Mouse (Mus musculus) thymus, postnatal 14 days (tissue): Measurements from ENCODE around the gene Nck1.

Source experiments
- DNase-seq: peaks from one replicate; pipeline ENCODE4 v3.0.0; 2021

Gene Nck1

DNA sequence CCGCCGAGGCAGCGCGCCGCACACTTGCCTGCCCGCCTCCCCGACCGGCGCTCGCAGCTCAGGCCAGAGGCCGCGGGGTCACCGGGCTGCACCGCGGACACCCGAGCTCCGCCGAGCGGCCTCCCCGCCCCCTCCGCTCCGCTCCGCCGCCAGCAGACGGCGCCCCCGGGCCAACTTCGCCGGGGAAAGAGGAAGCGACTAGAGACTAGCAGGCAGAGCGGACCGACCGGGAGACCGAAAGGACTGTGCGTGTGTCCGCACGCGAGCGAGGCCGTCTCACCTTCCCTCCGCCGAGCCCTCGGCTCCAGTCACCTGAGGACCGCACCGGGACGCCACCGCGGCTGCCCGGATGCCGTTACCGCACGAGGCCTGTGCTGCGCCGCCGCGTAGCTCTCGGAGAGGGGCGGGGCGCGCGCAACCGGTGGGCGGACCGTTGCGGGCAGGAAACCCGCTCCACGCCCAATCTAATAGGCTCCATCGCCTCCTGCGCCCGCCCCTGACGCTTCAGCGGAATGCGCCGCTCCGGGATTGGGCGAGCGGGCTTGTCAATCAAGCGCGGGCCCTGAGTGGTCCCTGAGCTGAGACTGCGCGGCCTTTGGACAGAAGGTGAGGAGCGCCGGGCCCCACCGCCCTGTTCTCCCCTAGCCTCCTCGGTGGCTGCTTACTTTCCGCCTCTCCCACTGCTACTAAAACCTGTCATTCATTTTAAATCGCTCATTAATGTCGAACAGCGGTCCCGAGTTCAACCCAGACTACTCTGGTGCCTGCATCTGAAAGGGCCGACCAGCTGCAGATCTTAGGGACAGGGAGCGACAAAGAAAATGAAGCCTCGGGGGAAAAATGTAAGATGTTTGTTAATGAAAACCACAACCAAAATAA, at the start of gene Nck1:
Gene Nck1 (minus strand): TSS at position 420 of the 879 bp plus-strand sequence.
- peak; percentile 100 for DNase-seq

DNA sequence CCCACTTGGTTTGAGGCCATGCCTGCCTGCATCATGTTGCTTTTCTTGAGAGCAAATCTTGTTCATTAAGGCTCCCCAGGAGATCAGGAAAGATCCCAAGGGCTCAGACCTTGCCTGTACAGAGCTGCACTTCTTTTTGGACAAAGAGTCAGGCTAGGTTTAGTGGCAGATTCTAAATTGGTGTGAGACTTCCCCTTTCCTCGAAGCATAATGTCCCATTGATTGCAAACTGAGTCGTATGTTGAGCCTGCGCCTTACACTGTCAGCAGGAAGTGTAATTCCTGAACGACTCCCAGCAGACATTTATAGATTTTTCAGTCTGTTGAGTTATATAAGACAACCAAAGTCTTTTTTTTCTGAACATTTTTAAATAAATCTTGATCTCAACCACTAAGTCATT, 44.5 kb upstream of the Nck1 start:
- no peak for DNase-seq

DNA sequence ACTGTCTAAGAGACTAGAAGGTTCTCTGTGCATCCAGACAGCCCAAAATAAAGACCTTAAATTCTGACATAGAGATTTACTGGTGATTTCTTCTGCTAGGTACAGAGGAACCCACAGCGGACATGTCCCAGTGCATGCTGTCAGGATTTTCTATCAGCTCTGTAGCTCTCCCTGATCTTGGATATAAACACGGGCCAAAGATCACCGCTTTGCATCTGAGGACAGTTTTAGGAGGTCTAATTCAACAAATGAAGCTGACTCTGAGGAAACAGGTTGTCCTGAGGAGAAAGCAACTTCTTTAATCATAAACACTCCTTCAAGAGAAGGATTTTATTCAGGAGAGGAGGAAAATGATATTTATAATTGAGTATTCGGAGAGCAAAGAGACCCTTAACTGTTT, 38.1 kb upstream of the Nck1 start:
- DNase-seq: no peak

DNA sequence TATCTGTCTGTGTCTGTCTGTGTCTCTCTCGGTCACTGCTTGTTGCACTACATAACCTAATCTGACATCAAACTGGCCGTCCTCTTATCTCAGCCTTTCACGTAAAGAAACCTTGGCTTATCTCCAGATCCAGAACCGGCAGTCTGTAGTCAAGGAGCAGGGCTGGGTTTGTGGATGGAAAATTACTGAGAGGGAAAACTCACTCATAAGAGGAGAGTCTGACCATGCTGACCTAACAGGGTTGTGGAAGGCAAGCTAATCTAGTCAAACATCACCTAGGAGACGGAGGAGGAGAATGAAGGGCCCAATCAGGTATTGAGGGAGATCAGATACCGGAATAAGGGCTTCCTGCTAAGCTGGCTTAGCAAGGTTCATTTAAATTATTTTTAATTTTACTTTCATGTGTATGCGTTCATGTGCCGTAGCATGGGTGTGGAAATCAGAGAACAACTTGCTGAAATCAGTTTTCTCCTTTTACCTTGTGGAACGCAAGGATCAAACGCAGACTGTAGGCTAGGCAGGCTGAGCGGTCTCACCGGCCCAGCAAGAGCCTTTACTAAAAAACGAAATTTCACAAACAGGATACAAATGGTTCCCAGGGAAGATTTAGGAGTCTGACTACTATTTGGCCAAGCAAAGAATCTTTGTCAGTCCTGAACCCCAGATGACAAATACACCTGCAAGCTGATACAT, 37.1 kb upstream of the Nck1 start:
- DNase-seq: no peak

DNA sequence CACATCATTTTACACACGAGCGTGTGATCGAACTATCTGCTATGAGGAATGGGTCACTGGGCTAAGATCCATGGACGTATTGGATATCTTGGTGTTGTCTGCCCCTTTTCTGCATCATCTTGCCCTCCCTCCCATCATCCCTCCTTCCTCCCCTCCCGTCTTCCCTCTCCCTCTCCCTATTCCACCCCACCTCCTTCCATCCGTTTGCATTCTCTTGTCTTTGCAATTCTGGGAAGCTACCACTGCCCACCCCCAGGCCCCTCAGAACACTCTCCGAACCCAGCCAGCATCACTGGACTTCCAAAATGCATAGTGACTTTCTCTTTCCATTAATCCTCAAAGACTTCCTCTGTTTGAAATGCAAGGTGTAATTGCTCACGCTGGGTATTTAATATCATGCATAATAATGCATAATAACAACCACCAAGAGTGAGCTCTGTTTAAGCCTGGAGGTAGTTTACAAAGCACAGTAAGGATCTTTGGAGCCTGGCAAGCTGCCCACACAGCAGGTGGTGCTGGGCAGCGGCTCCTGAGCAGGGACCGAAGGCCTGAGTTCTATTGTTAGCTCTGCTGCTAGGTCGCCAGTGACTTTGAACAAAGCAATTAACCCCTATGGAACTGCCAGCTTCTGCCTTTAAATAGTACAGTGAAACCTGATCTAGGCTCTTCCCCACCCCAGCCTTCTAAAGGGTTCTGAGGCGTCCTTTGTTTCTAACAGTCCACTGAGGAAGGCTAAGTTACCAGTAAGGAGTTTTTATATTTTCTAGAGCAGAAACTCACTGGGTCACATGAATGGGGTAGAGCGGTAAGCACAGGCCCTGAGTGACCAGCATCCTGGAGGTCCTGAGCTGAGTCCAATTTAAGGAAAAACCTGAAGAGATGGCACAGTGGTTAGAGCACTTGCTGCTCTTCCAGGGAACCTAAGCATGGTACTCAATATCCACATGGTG, 35.9 kb upstream of the Nck1 start:
- no peak for DNase-seq

DNA sequence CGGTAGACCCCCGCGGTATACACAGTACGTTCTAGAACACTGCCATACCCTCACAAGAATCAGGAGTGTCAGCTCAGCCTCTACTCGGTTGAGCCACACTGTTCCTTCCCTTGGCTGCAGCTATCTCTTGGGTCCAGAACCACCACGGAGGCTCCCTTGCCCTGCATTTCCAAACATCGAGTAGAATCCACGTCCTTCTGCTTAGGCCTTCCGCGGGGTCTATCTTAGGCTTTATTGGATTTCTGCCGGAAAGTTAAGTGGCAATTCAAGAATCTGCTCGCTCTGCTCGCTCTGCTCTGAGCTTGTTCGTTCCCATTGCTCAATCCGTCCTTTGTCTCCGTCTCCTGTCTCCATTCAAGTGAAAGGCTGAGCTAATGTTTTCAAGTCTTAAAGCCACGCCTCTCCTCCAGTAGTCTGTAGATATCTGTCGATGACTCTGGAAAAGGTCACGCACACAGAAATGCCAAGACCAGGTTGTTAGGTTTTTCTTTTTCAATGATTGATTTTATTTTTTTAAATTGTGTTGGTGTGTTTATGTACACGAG, 34.3 kb upstream of the Nck1 start:
- DNase-seq: no peak

DNA sequence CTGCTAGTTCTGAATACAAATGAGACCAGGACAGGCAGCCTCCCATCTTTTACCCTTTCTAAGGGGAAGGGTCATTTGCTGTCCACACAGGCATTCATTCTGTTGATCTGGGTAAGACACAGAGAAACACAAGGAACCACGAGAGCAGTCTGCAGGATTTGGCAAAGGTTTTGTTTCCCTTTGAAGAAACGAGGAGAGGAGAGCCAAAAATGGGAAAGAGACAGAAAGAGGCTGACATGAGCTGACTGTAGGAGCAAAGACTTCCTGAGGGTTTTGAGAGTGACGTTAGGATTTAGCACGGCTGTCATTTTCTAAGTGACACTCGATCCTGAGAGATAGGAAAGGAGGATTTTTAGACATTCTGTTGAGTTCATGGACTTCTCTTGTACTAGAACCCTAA, 28.0 kb upstream of the Nck1 start:
- no peak for DNase-seq

DNA sequence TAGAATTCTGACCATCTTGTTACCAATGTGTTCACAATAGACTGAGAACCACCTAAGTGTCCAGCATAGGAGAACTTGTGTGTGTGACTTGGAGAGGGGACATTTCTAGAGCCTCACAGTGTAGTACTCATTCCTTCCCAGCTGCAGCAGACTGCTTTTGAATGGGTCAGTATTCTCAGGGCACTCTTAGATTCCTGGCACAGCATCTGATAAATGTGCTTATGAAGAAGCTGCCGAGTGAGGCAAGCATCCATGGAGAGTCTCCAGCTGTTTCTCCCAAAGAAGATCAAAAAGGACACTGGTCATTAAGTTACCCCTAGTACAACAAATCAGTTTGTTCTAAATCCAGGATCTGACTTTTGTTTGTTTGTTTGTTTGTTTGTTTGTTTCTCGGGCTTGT, 27.4 kb upstream of the Nck1 start:
- no peak for DNase-seq

DNA sequence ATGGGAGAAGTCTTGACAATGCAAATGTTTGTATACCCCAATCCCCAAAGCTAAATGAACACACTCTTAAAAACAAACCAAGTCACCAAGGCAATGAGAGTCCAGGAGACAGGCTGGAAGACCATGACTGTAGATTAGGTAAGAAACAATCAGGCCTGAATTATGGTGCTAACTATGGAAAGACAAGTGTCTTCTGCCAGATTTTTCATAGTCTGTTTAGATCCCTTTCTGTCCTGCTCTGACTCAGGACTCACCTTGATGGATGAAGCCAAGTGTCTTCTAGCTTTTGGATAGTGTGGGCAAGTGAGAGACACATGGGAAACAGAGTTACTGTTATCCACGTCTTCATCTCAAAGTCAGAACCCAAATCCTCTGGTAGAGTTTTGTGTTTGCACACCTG, 25.6 kb upstream of the Nck1 start:
- no peak for DNase-seq

DNA sequence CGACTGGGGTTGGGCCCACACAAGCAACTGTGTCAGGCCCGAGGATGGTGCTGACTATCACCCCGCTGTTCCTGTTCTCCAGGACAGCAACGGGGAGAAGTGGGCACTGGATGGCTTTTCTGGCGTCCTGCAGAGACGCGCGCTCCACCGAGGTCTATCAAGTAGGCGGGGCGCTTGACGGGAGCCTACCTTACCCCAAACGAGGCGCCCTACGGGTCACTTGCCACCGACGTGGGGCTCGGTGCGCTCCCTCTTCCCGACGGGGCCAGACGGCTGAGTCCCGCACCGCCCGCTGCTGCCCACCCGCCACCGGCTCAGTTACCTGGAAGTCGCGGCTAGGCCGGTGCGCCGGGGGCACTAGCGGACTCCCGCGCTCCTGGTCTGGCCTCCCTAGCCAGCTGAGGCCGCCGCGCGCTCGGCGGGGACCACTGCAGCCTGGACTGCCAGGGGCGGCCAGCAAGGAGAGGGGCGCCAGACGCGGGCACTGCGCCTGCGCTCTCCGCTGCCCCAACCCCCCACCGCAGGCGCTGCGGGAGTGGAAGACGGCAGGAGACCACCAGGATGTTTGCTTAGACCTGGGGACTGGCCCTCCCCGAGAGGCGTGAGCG, 24.8 kb upstream of the Nck1 start, which contains the start of gene Slc35g2:
Gene Slc35g2 (minus strand): TSS at position 465 of the 608 bp plus-strand sequence.
- DNase-seq: peak; percentile 7

DNA sequence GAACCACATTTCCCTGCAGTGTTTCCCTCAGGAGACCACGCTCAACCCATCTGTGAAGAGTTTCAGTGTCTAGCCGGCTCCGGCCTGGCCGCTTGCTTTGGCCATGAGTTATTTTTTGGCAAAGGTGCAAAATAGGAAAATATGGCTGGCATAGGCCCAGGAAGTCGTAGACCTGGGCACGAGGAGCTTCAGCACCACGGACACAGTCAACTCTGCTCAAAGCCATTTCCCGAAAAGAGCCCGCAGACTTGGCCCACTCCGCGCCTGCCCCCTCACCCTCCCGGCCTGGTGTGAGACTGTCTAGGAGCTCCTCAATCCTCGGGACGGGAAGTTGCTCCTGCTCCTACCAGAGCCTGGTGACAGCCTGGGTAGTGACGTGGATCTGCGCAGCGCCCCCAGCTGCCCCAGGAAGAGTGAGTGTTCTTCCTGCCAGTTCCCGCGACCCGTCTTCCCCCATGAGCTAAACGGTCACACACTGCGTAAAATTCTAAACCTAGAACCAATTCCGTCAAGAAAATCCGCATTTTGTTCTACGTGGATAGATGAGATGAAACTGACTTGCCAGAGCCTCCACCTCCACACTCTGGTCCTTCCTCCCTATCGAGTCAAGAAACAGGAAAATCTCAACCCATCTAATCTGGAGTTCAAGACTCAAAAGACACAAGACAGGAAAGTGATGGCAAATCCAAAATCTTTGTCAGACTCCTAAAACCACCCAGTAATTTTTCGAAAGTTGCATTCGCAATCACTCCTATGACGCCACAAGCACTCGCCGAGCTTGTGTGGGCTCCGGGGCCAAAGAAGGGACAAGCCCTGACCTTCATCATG, 24.1 kb upstream of the Nck1 start:
- peak; percentile 30 for DNase-seq

DNA sequence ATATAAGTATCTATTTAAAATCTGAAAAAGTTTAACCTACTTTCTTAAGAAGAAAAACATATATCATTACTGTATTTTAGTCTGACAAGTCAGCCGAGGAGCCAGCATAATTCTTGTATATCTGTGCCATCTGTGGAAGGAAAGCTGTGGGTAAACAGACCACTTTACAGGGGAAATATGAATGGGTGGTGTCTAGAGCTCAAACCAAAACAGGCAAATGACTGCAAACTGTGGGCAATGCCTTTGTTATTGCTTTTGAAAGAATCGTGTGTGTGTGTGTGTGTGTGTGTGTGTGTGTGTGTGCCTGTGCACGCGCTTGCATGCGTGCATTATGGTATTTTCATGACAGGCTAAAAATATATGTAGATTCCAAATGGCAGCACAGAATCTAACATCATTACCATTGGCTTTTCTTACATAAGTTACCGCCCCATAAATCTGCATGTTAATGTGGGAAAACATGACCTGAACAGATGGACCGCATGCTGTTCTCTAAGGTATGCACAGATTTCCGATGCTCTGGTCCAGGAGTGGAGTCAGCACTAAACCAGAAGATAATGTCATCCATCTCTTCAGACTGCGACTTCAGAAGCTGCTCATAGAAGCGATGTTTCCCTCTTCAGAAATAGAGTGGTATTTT, 14.4 kb upstream of the Nck1 start:
- DNase-seq: no peak

DNA sequence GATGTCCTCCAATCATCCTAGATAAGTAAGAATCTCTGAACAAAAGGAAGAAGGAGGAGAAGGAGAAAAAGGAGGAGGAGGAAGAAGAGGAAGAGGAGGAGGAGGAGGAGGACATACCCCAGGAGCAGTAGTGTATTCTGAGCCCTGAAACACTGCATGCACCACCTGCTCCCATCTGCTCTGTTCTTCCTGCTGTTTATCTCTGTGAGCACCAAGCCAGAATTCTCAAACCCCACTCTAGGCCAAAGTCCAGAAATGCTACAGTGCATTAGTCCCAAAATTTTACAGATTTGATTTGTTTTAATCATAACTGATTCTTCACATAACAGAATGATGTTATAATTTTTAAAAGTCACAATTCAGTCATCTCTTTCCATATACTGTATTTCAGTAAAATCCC, 13.1 kb upstream of the Nck1 start:
- no peak for DNase-seq

DNA sequence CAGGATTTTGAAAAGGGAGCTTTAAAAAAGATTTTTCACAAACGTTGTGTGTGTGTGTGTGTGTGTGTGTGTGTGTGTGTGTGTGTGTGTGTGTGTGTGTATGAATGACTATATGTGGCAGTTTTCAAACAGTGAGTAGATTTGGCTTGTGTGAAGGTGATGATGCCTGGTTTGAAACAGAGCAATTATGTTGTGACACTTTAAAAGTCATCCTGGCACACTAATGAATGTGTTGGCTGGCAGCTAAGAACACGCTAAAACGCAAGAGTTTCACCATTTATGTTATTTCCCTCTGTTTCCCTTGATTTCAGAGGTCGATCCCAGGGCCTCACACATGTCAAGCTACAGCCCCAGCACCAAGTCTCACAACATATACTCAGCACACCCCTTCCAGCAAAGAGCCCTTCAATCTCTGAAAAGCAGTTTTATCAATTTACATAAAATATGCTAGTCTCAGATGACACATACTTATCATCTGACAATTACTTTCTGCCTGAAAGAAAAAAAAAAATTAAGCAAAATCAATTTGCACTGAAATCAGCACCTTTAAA, 12.2 kb upstream of the Nck1 start:
- no peak for DNase-seq

DNA sequence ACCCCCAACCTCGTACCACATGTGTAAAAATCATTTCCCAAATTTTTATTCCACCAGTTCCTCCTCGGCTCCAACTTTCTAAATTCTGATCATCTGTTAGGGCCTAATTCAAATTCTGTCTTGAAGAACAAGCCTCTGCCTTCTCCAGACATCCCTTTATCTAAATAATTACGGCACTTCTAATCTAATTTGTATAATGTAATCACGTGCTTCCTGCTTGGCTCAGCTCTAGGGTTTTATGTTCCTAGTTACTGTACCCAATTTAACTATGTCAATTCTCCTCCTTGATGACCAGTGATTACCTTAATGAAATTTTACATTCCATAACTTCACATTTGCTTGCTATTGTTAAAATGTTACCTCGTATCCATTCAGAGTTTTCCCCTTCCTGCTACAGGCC, 9.8 kb upstream of the Nck1 start:
- no peak for DNase-seq

DNA sequence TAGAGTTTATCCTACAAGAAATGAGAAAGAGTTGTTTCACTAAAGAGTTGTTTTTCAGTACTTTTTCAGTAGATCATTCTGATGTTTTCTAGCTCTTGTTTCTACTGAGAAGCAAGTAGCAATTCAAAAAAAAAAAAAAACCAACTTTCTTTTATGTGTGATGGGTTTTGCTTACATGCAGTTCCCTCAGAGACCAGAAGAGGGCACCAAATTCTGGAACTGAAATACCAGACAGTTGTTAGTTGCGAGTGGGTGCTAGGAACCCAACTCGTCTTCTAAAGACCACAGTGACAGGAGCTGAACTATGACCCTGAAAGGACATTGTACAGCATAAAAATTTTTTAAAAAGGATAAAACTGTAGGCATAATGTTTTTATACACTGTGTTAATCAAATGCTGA, 2.4 kb upstream of the Nck1 start:
- peak; percentile 56 for DNase-seq

DNA sequence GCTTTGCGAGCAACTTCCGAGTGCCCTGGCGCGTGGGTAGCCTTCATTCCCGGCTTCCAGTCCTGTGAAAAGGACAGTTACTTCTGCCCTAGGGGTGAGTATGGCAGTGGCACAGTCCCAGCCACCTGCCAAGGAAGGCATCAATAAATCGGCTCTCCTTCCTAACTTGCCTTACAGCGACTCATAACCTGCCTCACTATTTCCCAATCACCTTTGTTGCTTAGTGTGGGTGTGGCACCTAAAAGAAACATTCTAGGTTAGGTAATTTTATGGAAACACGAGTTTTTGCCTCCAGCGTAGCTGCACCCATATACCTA, 618 bp upstream of the Nck1 start:
- no peak for DNase-seq

DNA sequence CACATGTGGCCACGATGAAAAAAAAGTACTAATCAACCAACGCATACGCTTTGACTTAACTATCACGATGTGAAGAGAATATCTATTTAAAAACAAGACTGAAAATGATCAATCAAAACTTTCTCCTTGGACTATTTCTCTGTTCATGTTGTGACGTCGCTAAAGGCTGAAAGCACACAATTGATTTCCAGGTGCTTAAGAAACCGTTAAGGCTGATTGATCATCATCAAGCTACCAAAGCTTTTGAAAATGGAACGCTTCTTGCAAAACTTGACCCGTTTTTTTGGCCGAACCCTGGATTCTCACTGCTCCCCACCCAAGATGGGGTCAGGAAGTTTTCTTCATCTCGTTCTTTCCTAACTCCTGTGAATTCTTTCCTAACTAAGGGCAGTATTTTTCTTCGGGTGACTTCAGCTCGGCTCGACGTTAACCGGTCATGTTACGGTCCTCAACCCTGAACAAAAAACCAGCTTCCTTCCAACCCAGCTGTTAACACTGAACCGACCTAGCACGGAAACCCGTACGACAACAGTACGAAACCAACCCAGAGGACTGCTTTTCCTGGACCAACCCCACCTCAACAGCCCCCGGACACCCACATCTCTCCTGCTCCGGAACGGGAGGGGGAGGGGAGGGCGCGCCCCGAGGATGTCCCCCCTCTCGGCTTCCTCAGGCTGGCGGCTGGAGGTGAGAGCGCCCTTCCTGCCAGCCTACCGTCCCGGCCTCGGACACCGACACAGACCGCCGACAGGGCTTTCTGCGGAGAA, 803 bp downstream of the Nck1 start:
- peak; percentile 88 for DNase-seq

DNA sequence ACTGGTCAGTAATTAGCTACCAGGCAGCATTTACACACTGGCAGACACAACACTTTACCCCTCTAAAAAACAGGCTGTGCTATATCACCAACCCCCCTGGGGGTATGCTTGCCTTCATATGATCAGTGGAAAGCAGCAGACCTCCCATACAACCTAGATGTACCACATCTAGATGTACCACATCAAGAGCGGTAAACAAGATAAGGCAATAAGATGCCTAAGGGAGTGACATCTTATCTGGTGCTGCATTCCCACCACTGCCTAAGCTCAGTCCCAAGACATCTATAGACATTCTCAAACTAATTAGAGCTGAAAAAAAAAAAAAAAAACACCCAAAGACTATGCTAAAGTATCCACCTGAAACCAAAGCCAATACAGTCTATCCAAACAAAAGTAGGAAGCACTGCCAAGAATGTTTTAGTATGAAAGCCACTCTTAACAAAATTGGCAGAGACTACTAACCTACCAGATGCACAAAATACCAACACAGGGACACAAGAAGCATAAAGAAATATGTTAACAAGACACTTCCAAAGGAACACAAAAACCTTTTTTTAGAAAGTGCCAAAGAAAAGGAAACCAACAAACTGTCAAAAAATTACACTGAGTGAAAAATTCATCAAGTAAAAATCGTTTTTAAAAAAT, 10.2 kb downstream of the Nck1 start:
- no peak for DNase-seq

DNA sequence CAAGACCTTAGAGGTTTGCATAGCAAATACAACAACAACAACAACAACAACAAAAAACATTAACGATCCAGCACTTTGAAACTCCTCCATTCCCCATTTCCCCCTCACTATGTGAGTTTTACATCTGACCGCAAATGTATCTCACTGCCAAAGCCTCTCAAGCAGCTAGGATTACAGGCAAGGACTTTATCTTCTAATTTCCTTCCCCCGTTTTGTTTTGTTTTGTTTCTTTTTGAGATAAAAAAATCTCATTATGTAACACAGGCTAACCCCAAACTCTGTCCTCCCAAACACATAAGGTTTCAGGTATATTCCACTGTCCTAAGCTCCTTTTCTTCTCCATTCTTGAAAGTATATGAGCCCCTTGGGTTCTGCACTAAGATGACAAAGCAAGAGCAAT, 11.2 kb downstream of the Nck1 start:
- DNase-seq: no peak
